Mouse (Mus musculus) fat pad, adult 2 months (tissue): ENCODE measurements at regions not wholly inside any gene's neighbourhood (a gene's known extent, or its start where the extent isn't known, plus 50 kb on each side); places are given as distances from the start of the nearest gene placed in this dataset.

Source experiments
- DNase-seq: peaks from one replicate; pipeline ENCODE4 v3.0.0-alpha.2; 2011; ENCODE audit warnings: low read depth, low spot score; ENCODE audit errors: extremely low read depth

GRCm38 (mm10) chr3:41182036-41182899 is 99.4 kb upstream of the Pgrmc2 start:
- DNase-seq: no peak

GRCm38 (mm10) chr3:41181438-41181837 is 98.6 kb upstream of the Pgrmc2 start:
- no peak for DNase-seq

DNA sequence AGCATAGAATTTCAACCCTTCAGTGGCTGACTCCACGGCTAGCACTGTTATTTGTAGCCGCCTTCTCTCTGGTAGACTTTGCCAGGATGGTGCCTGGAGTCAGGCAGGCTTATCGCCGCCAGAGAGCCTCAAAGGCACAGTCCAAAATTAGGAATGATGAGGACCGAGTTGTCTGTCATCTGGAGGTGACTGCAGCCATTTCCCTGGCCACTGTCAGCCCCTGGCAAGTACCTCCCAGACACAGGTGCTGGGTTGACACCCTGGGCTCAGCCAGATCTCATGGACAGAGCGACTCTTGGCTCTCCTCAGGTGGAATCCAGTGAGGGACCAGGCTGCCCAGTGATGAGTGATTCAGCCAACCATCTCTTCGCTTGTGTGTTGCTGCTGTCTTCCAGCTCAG is 98.1 kb upstream of the Pgrmc2 start:
- DNase-seq: no peak

DNA sequence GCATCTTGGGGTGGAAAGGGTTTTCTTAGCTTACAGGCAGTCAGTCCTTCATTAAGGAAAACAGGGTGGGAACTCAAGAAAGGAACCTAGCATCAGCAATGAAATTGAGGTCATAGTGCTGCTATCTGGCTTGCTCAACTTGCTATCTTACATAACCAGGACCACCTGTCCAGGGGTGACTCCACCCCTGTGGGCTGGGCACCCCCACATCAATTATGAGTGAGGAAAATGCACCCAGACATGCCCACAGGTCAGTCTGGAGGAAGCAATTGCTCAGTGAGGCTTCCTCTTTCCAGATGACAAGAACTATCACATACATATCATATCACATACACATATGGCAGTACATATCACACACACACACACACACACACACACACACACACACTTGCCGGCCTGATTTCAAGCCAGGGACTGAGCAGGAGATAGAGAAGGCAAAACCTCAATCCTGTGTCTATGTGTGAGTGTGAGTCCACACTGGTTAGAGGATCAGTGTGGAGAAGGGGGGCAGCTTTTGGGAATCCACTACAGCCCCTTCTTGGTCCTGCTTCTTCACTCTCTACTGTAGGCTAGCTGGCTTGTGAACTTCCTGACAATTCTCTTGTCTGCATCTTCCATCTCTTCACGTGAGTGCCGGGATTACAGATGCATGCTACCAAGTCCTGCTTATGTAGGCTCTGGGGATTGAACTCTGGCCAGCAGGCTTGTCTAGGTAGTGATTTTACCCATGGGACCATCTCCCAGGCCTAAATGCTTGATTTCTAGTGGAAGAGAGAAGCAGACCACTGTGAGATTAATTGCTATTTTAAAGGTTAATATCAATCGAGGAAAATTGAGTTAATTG is 96.4 kb upstream of the Pgrmc2 start:
- no peak for DNase-seq

DNA sequence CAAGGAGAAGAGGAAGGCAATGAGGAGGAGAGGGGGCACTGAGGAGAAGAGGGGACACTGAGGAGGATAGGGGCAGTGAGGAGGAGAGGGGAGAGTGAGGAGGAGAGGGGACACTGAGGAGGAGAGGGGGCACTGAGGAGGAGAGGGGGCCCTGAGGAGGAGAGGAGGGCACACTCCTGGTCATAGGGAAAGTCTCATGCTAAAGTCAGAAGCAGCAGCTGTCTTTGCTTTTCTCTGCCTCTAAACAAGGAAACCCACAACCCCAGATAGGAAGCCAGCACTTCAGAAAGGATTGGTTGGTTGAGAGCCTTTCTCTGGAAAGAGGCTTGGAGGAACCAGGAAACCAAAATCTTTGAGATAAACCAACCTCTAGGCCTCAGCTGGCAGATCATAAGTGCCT is 94.3 kb upstream of the Pgrmc2 start:
- no peak for DNase-seq

- DNase-seq: no peak
Measured at GRCm38 (mm10) chr3:41175356-41175755, 92.5 kb upstream of the Pgrmc2 start.

GRCm38 (mm10) chr3:41173561-41173960 is 90.7 kb upstream of the Pgrmc2 start:
- DNase-seq: no peak

- no peak for DNase-seq
Measured at GRCm38 (mm10) chr3:41172306-41173215, 89.7 kb upstream of the Pgrmc2 start.

DNA sequence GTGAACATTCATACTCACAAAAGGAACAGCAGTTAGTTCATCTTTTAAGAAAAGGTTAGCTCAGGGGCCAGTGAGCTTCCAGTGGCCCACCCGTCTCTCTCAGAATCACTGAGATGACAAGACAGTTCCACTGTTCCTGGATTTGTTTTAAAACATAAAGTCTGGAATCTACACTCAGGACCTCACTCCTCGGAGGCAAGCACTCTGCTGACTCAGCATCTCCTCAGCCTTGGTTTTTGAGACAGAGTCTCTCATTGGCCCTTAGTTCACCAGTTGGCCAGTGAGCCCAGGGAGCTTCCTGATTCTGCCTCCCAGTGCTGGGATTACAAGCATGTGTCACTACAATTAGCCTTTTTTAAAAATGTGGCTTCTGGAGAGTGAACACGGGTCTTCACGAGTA is 88.9 kb upstream of the Pgrmc2 start:
- no peak for DNase-seq

- no peak for DNase-seq
Measured at GRCm38 (mm10) chr3:41171310-41171709, 88.5 kb upstream of the Pgrmc2 start.

GRCm38 (mm10) chr3:41170566-41170965 is 87.7 kb upstream of the Pgrmc2 start:
- no peak for DNase-seq

DNA sequence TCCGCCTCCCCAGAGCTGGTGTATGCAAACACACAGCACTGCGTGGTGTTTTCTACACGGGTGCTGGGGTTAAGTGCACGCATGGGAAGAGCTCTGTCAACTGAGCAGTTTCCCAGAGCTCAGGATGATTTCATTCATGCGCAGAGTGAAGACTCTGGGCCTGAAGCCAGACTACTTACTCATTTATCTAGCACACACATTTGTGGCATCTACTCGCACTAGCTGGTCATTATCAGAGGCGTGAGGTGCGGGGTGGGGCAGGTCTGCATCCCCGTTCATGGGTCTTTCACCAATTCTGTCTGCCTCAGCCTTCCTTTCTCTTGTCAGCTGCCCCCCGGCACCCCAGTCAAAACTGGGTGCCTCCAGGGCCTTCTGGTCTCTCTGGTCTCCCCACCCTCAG is 86.6 kb upstream of the Pgrmc2 start:
- DNase-seq: no peak

- no peak for DNase-seq
Measured at GRCm38 (mm10) chr3:41168181-41168967, 85.5 kb upstream of the Pgrmc2 start.

GRCm38 (mm10) chr3:41167476-41167875 is 84.6 kb upstream of the Pgrmc2 start:
- no peak for DNase-seq

- no peak for DNase-seq
Measured at GRCm38 (mm10) chr3:41164736-41165135, 81.9 kb upstream of the Pgrmc2 start.

GRCm38 (mm10) chr3:41163767-41164166 is 80.9 kb upstream of the Pgrmc2 start:
- DNase-seq: no peak

DNA sequence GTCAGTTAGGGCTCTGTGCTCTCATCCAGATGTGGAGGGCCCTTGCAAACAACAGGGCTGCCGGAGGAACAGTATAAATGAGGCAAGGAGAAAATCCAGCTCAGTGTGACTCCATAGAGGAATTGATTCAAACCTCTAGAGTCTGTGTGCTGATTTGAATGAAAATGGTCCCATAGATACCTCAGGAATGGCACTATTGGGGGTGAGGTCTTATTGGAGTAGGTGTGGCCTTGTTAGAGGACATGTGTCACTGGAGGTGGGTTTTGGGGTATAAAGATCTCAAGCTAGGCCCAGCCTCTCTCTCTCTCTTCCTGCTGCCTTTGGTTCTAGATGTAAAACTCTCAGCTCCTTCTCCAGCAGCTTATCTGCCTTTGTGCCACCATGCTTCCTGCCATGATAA is 79.7 kb upstream of the Pgrmc2 start:
- no peak for DNase-seq

DNA sequence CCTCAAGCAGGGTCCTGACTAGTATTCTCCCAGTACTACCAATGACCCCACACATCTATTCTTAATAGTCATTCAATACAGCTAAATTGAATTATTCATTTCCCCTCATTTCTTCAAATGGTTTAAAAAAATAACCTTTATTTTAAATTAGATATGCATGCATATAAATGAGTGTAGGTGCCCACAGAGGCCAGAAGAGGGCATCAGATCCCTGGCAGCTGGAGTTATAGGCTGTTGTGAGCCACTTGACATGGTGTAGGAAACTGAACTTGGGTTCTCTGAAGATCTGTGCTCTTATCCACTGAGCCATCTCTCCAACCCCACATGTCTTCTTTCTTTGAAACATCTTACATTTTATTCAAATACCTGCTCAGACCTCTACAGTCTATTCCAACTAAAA is 77.8 kb upstream of the Pgrmc2 start:
- no peak for DNase-seq

GRCm38 (mm10) chr3:41158314-41158973 is 75.6 kb upstream of the Pgrmc2 start:
- no peak for DNase-seq

- no peak for DNase-seq
Measured at GRCm38 (mm10) chr3:41157428-41157827, 74.6 kb upstream of the Pgrmc2 start.
